Mouse (Mus musculus): ENCODE measurements around the gene Noxa1. TPM values are rescaled to one million over a fixed set of nuclear protein-coding genes. Genes with fewer than 3 reads are reported as not detected.

The Noxa1 gene
- total RNA-seq, 2 experiments from 2014 or later, result not detected

- DNase-seq, result no peak
- intact Hi-C loops (cut with DNase I), result no loop called here
Observed at GRCm38 (mm10) chr2:25051450-25051849, 43.5 kb downstream of the Noxa1 start.

GRCm38 (mm10) chr2:25050921-25051320 lies 44.0 kb downstream of the Noxa1 start:
- intact Hi-C loops (cut with DNase I), result no loop called here
- DNase-seq, result no peak

GRCm38 (mm10) chr2:25040089-25040488 lies 54.9 kb downstream of the Noxa1 start:
- intact Hi-C loops (cut with DNase I), result no loop called here
- DNase-seq, result no peak

Small RNA genes lying within 50 kb of the gene (microRNA-seq; reads per million reads assigned to microRNA genes)
- gene Gm24328 (0 reads per million in 2 experiments), gene Mir7664 (0 reads per million in 2 experiments)

Other genes starting within 250 kb of the Noxa1 start
- 10 to 100 TPM; 51.2 to 57.9 TPM for gene Ehmt1, start 175.5 kb downstream of the Noxa1 start, total RNA-seq (2021)
- gene Arrdc1, start 159.9 kb downstream of the Noxa1 start, total RNA-seq (2021), result 10 to 100 TPM; 11.1 to 12.3 TPM
- 10 to 100 TPM; 19.7 to 24.2 TPM for gene Zmynd19, start 145.4 kb downstream of the Noxa1 start, total RNA-seq (2021)
- 1 to 10 TPM; 4.9 to 7.3 TPM for gene Dph7, start 132.7 kb downstream of the Noxa1 start, total RNA-seq (2021)
- gene Mrpl41, start 120.1 kb downstream of the Noxa1 start, total RNA-seq (2021), result 10 to 100 TPM; 87.3 to 88.0 TPM
- 10 to 100 TPM; 19.5 to 20.5 TPM for gene Pnpla7, start 119.1 kb downstream of the Noxa1 start, total RNA-seq (2021)
- 10 to 100 TPM; 37.5 to 39.1 TPM for gene Nsmf, start 40.8 kb downstream of the Noxa1 start, total RNA-seq (2021)
- not detected for gene Entpd8, start 14.8 kb downstream of the Noxa1 start, total RNA-seq (2021)
- gene Nrarp, start 85.6 kb upstream of the Noxa1 start, total RNA-seq (2021), result 10 to 100 TPM; 23.9 to 25.1 TPM
- gene Tor4a, start 101.7 kb upstream of the Noxa1 start, total RNA-seq (2021), result 1 to 10 TPM; 5.6 to 6.5 TPM
- 10 to 100 TPM; 40.7 to 46.0 TPM for gene Nelfb, start 116.3 kb upstream of the Noxa1 start, total RNA-seq (2021)
- gene Stpg3, start 119.5 kb upstream of the Noxa1 start, total RNA-seq (2021), result not detected
- gene Fam166a, start 123.6 kb upstream of the Noxa1 start, total RNA-seq (2021), result not detected
- 100 to 1,000 TPM; 258 to 286 TPM for gene Tubb4b, start 129.6 kb upstream of the Noxa1 start, total RNA-seq (2021)
- gene Slc34a3, start 139.2 kb upstream of the Noxa1 start, total RNA-seq (2021), result not detected
- not detected for gene Rnf224, start 141.6 kb upstream of the Noxa1 start, total RNA-seq (2021)
- gene Rnf208, start 147.1 kb upstream of the Noxa1 start, total RNA-seq (2021), result 1 to 10 TPM; 1.3 TPM
- gene Cysrt1, start 147.3 kb upstream of the Noxa1 start, total RNA-seq (2021), result not detected
- gene AL732309.1, start 151.7 kb upstream of the Noxa1 start, total RNA-seq (2021), result 1 to 10 TPM; 1.4 to 1.7 TPM
- 10 to 100 TPM; 16.4 to 18.2 TPM for gene Tmem203, start 160.3 kb upstream of the Noxa1 start, total RNA-seq (2021)
- 1 to 10 TPM; 5.0 to 7.5 TPM for gene Tprn, start 167.5 kb upstream of the Noxa1 start, total RNA-seq (2021)
- 10 to 100 TPM; 49.4 to 55.2 TPM for gene Ssna1, start 177.3 kb upstream of the Noxa1 start, total RNA-seq (2021)
- 10 to 100 TPM; 48.6 to 54.0 TPM for gene Anapc2, start 177.3 kb upstream of the Noxa1 start, total RNA-seq (2021)
- gene Tmem210, start 193.0 kb upstream of the Noxa1 start, total RNA-seq (2021), result not detected
- not detected for gene Lrrc26, start 194.8 kb upstream of the Noxa1 start, total RNA-seq (2021)
- not detected for gene Grin1, start 224.0 kb upstream of the Noxa1 start, total RNA-seq (2021)
- gene Man1b1, start 237.2 kb upstream of the Noxa1 start, total RNA-seq (2021), result 10 to 100 TPM; 28.2 TPM

All from heart, postnatal 10 days (tissue).